Mouse (Mus musculus): ENCODE results near the gene Mslnl.

- TF ChIP-seq CTCF (IDR thresholded peaks at IDR 0.05) = no peak
- no peak for TF ChIP-seq EP300 (IDR thresholded peaks at IDR 0.05)
Observed at GRCm38 (mm10) chr17:25751446-25751845, 15.6 kb downstream of the Mslnl start.
